Mouse (Mus musculus): ENCODE measurements around the gene Slc39a8. TPM values are rescaled to one million over a fixed set of nuclear protein-coding genes. Genes with fewer than 3 reads are reported as not detected.

Gene Slc39a8
- total RNA-seq, 2 experiments from 2014 or later, result 2.9 to 3.0 TPM

DNA sequence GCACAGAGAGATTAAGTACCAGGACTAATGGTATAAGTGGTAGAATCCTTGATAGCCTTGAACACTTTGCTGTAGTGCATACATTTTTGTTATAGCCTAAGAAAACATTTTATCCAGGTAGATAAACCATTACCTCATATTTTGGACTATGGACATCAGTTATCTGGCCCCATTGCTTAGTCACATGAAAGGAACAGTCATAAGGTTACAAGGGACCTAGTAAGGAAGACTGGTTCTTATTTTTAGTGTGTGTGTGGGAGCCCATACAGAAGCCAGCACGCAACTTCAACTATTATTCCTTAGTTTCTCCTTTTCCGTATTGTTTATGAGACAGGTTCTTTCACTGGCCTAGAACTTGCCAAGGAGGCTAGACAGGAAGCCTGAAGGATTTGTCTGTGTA is 7.4 kb downstream of the Slc39a8 start:
- no peak for TF ChIP-seq CTCF (conservative IDR thresholded peaks at IDR 0.05)
- no peak overlapping the region for H3K4me3 ChIP-seq
- DNase-seq (ENCODE audit: low spot score in 2 of 2), result no peak
- H3K27ac ChIP-seq, result no peak overlapping the region

DNA sequence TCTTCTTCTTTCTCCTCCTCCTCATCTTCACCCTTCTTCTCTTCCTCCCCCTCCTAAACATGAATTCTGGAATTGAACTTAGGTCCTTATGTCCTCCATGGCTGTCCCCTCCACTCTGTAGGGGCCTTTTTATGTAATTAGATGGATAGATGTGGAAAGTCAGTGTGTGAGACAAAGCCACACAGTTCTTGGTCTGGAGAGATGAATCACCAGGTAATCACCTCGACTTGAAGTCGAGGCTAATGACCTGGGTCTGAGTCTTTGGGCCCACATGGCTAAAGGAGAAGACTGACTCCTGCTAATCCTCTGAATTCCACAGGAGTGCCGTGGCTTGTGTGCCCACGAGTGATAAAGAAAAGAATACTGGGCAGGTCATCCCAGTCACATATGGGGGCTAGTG is 7.8 kb downstream of the Slc39a8 start:
- H3K4me3 ChIP-seq, result no peak overlapping the region
- H3K27ac ChIP-seq, result no peak overlapping the region
- no peak for TF ChIP-seq CTCF (conservative IDR thresholded peaks at IDR 0.05)
- no peak for DNase-seq (ENCODE audit: low spot score in 2 of 2)

DNA sequence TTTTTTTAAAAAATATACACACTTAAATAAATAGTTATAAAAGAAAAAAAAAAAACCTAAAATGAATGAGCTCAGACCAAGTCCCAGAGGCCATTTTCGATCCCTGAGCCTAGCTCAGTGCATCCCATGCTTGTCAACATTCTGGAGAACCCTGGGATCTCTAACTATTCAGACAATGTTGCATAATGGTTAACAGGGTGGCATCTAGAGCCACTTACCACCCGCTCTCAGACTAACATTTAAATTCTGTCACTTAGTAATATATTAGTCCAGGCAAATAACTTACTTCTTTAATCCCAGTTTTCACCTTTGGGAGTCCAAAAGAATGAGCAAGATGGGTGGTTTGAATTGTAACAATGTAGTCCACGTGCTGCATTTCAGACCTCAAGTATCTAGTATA is 9.9 kb downstream of the Slc39a8 start:
- Histone ChIP-seq H3K27ac (no peak overlapping the region), H3K4me3 (no peak overlapping the region)
- no peak for DNase-seq (ENCODE audit: low spot score in 2 of 2)
- no peak for TF ChIP-seq CTCF (conservative IDR thresholded peaks at IDR 0.05)

DNA sequence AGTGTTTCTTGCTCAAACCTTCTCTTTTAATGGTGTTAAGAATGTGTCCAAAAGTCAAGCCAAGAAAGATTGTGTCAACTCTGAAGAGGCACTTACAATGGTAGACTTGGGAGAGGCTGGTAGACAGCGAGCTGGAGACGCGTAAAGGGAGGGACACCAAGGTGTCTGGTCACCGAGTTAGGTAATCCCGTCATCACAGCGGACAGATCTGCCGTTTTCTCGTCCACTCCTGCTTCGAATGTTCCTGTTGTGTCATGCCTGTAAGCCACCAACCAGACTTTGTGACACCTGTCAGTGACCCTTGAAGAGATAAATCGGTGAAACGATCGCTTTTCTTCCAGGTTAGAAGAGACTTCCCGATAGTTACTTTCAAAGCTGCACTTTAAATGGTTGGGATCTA is 14.5 kb downstream of the Slc39a8 start:
- Histone ChIP-seq H3K27ac (no peak overlapping the region), H3K4me3 (no peak overlapping the region)
- DNase-seq (ENCODE audit: low spot score in 2 of 2), result no peak
- TF ChIP-seq CTCF (conservative IDR thresholded peaks at IDR 0.05), result no peak

DNA sequence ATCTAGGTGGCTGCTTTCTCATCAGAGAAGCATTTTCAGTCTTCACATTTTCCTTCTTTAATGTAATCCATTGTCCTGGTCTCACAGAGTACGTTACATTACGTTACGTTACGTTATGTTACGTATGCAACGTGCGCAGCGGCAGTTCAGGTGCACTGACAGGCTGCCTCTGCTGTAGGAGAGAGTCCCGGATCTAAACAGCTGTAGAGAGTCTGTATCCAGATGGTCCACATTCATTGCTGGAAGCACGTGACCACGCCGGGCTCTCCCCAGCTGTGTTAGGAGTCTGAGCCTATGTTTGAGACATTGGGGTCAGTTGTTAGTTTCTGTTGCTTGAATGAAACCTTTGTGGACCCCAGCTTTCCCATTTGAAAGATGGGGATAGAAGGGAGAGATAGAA is 15.1 kb downstream of the Slc39a8 start:
- no peak for TF ChIP-seq CTCF (conservative IDR thresholded peaks at IDR 0.05)

DNA sequence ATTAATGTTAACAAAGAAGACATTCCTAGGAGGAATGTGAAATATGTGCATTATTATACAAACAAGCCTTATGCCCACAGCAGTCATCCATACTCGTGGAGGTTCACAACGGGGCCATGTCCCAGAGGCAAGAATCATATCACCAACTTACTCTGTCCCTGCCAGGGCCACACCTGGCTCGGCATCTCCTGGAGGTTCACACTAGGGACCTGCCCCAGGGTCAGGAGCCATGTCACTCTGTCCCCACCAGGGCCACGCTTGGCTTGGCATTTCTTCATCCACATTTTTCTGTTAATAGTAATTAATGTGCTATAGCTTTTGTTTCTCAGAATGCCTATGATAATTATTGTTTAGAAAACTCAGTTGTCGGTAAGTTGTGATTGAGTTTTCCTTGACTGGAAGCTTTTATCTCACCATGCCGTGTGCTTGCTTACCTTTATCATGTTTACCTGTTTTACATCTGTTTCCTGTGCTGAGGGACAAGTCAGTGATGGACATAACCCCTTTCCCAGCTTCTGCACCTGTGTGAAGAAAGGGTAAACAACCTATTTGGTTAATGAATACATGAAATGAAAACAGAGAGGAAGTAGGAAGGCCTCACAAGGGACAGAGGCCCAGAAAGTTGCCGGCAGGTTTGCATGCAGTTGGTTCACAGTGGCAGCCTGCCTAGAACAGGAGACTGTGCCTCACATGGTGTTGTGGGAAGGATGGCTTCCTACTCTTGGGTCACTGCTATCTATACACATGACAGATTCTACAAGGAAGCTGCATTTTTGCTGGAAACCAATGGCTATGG is 16.8 kb downstream of the Slc39a8 start:
- no peak overlapping the region for H3K27ac ChIP-seq
- H3K4me3 ChIP-seq, result no peak overlapping the region
- DNase-seq (ENCODE audit: low spot score in 2 of 2), result no peak

More for the DNA sequence above, 15.1 kb downstream of the Slc39a8 start:
- Histone ChIP-seq H3K27ac (no peak overlapping the region), H3K4me3 (no peak overlapping the region)
- no peak for DNase-seq (ENCODE audit: low spot score in 2 of 2)

DNA sequence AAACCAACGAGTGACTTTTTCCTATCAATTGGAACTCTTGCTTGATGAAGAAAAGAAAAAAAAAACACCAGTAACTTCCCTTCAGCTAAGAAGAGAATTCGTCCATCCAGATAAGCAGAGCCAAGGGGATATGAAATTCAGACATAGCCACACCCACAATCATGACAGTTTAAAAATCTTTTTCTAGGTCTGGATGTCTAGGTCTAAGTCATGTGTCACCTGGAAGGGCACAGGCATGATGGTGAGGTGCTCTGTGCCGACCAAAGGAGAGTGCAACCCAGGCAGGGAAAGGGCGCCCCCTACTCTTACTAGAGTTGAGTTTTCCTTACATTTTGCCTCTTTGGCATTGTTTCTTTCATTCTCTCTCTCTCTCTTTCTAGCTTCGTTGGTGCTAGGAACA is 18.1 kb downstream of the Slc39a8 start:
- DNase-seq (ENCODE audit: low spot score in 2 of 2), result no peak
- Histone ChIP-seq H3K27ac (no peak overlapping the region), H3K4me3 (no peak overlapping the region)
- peak; percentile 29 for TF ChIP-seq CTCF (conservative IDR thresholded peaks at IDR 0.05)

More for the DNA sequence above, 16.8 kb downstream of the Slc39a8 start:
- TF ChIP-seq CTCF (conservative IDR thresholded peaks at IDR 0.05), result no peak

DNA sequence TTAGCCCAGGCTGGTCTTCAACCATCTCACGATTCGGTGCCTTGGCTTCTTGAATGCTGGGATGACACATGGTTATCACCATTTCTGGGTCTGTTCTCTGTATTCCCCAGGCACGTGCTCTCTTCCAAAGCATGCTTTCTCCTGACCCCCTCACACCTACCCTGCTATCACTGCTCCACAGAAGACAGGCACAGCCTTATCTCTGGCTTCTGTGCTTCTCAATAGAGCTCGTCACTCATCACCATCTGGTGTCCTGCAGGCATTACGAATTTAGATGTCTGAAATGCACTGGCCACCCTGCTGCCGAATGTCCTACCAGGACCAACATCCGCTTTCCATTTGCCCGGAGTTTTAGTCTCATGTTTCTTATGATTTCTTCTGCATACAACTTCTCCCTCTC is 18.6 kb downstream of the Slc39a8 start:
- H3K4me3 ChIP-seq, result no peak overlapping the region
- no peak for DNase-seq (ENCODE audit: low spot score in 2 of 2)
- no peak for TF ChIP-seq CTCF (conservative IDR thresholded peaks at IDR 0.05)

DNA sequence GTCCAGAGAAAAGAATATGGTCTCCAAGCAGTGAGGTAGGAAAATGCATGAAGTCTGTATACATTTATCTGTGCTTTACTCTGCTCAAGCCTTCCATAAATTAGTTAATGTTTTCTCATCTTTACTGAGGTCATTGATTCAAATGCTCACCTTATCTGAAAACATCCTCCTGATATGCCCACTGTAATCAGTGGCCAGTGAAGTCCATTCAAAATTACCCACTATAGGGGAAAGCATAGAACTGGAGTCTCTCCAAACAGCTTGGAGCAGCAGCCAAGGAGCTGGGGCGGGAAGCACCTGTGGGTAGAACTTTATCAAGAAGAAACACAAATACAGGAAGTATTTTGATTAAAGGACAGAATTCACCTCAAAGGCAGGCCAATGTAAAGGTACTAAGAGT is 19.8 kb downstream of the Slc39a8 start:
- H3K27ac ChIP-seq, result no peak overlapping the region
- no peak for DNase-seq (ENCODE audit: low spot score in 2 of 2)
- TF ChIP-seq CTCF (conservative IDR thresholded peaks at IDR 0.05), result no peak
- H3K4me3 ChIP-seq, result no peak overlapping the region

More for the DNA sequence above, 18.6 kb downstream of the Slc39a8 start:
- no peak overlapping the region for H3K27ac ChIP-seq

DNA sequence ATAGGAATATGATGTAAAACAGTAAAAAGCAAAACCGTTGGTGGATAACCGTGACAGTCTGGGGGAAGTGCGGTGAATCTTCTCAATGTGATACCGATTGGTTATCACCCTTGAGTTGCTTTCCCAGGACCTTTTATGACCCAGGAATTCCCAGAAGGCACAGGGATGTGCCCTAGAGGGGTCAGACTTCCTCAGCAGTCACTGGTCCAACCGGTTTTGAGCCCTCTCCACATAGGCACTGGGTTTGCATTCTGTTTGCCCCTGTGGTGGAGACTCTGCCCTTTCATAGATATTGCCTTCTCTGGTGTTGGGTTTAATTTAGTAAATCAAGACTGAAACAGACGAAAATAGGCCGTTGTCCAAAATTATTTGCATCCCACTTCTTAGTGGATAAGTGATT is 20.8 kb downstream of the Slc39a8 start:
- Histone ChIP-seq H3K27ac (no peak overlapping the region), H3K4me3 (no peak overlapping the region)
- no peak for TF ChIP-seq CTCF (conservative IDR thresholded peaks at IDR 0.05)
- no peak for DNase-seq (ENCODE audit: low spot score in 2 of 2)

DNA sequence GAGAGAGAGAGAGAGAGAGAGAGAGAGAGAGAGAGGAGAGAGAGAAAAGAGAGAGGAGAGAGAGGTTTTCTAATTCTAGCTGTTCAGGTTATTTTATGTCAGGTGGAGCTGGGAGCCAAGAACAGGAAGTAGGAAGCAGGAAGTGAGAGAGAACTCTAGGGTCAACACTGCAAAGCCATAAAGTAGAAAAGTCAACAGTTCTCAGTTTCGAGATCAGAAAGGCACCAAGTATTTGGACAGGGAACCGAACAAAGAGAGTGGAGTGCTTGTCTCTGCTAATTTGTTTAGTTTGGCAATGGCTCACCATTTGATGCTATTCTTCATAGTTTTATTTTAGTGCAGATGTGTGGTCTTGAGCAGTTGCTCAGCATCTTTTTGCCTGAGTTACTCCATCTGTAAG is 26.5 kb downstream of the Slc39a8 start:
- no peak overlapping the region for H3K27ac ChIP-seq
- TF ChIP-seq CTCF (conservative IDR thresholded peaks at IDR 0.05), result no peak
- H3K4me3 ChIP-seq, result no peak overlapping the region
- DNase-seq (ENCODE audit: low spot score in 2 of 2), result no peak

DNA sequence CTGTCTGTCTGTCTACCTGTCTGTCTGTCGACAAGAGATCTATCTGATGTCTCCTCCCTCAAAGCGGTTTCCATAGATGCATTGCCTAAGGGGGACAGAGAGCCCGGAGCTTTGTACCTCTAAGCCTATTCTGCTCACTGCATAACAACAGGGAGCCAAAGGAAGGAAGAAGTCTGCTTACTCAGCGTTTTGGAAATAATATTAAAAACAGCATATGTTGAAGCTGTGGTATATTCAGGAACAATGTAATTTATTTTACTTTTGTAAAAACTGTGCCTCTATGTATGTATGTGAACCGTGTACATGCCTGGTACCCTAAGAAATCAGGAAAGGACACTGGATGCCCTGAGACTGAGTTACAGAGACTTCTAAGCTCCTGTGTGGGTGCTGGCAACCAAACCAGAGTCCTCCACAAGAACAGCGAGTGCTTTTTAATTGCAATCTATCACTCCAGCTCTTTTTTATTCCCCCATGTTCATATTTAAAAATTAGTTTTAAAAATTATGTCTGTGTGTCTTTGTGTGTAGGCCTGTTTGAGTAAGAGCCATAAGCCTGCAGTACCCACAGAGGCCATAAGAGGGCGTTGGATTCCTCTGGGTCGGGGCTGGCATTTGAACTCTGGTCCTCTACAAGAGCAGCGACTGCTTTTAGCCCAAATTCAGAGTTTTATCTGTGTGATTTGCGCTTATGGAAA is 28.7 kb downstream of the Slc39a8 start:
- Histone ChIP-seq H3K27ac (no peak overlapping the region), H3K4me3 (no peak overlapping the region)
- DNase-seq (ENCODE audit: low spot score in 2 of 2), result no peak
- peak; percentile 53 for TF ChIP-seq CTCF (conservative IDR thresholded peaks at IDR 0.05)

DNA sequence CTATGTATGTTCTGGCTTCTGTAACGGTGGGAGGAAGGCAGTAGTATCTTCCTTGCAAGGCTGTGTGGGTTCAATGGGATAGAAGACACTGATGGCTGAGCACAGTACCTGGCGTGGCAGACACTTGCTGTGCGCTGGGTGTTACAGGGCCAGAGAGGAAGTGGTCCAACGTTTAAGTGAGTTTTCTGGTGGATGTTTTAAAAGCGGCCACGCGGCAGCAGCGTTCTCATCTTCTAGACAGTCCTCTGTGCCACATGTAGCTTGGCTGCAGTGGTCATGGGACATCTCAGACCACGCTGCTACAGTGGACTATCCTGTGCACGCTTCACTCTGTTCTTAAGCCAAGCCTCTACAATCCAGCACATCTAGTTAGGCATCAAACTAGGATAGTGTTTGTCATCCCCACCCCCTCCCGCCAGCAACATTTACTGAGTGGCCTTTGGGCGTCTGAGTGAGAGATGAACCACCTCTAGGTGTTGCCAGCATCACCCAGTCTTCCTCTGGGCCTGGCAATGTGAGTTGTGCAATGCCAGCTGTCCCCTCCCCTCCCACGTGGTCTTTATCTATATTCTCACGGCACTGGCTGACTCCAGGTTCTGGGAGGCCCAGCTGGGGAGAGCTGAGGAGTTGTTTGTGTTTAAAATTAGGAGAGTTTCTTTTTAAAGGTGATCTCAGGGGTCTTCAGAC is 29.4 kb downstream of the Slc39a8 start:
- Histone ChIP-seq H3K4me3 (no peak overlapping the region), H3K27ac (no peak overlapping the region)
- DNase-seq (ENCODE audit: low spot score in 2 of 2), result no peak
- TF ChIP-seq CTCF (conservative IDR thresholded peaks at IDR 0.05), result no peak
